Comparison of ENCODE assay signal across 11 mouse cellular contexts in the genomic region with DNA sequence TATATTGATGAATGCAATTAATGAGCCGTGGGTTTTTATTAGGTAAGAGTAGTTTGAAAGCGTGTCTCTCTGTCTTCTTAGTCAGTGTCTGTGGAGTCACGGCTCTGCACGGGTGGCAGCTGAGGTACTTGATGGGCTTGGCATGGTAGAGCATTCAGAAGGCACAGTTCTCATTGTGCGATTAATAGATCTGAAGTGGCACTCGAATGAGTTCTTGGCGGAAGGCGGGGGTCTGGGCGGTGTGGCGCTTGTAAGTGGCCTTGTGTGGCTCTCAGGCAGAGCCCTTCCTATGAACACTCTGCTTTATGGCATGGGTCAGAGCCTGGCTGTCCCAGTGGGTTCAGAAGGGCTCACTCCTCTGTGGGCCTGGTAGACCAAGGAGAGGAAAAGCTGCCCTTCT. TPM values are rescaled to one million over a fixed set of nuclear protein-coding genes. Genes with fewer than 3 reads are reported as not detected.
A peak's percentile ranks its signal among the peaks of the same experiment; 100 is the strongest.
DNase-seq lines count a peak whose midpoint lies in the region; ATAC-seq and TF ChIP-seq lines count a peak whose summit lies in the region.
"Had no signal": no experiment of that assay in that cellular context is flagged by ENCODE, and none has a peak within 500 bp of the region (broad histone marks: within the 10 kb centered on the region; RNA-seq: fewer than 3 reads in every experiment).

No protein-coding gene starts in this region.

- H3K4me1 ChIP-seq in midbrain, embryonic 14.5 days (ENCODE audit: control insufficient read depth, insufficient read depth, low read length): peaks cover 55% of the 10 kb centered on the region
- H3K4me1 ChIP-seq in midbrain, postnatal 0 days (ENCODE audit: insufficient read depth, low read length): peaks cover 18% of the 10 kb centered on the region
- peaks cover 48% of the 10 kb centered on the region for H3K4me1 ChIP-seq in forebrain, postnatal 0 days (ENCODE audit: insufficient read depth)
- peaks cover 79% of the 10 kb centered on the region for H3K4me1 ChIP-seq in hindbrain, embryonic 15.5 days (replicated peaks)
- H3K4me1 ChIP-seq in neural tube, embryonic 13.5 days (replicated peaks): peaks cover 94% of the 10 kb centered on the region

- no peak overlapping the region for H3K27ac ChIP-seq in midbrain, embryonic 14.5 days (replicated peaks; ENCODE audit: low read depth, low read length)
- no peak overlapping the region for H3K27ac ChIP-seq in midbrain, postnatal 0 days (ENCODE audit: low read depth, low read length)
- no peak overlapping the region for H3K27ac ChIP-seq in forebrain, postnatal 0 days (ENCODE audit: low read depth, low read length)
- H3K27ac ChIP-seq in hindbrain, embryonic 15.5 days (replicated peaks): no peak overlapping the region
- H3K27ac ChIP-seq in neural tube, embryonic 13.5 days (replicated peaks): 0 out of 2 replicates have a peak overlapping the region, but pooled peaks have one; percentile 23
- H3K27ac ChIP-seq: layer of hippocampus, adult 2 months had no signal

- no peak overlapping the region for H3K4me3 ChIP-seq in midbrain, embryonic 14.5 days (replicated peaks; ENCODE audit: low read depth, low read length)
- H3K4me3 ChIP-seq in midbrain, postnatal 0 days (ENCODE audit: low read depth, low read length): no peak overlapping the region
- no peak overlapping the region for H3K4me3 ChIP-seq in forebrain, postnatal 0 days (ENCODE audit: low read depth, low read length)
- no peak overlapping the region for H3K4me3 ChIP-seq in hindbrain, embryonic 15.5 days
- H3K4me3 ChIP-seq in neural tube, embryonic 13.5 days: no peak overlapping the region
- H3K4me3 ChIP-seq: layer of hippocampus, adult 2 months had no signal

- DNase-seq in midbrain, embryonic 14.5 days: peak; percentile 46
- no peak for DNase-seq in midbrain, postnatal 0 days (ENCODE audit: low spot score)
- DNase-seq in forebrain, postnatal 0 days: no peak
- DNase-seq in layer of hippocampus, adult 9-10 months (ENCODE audit: low spot score): no peak
- no peak for DNase-seq in urinary bladder, postnatal 36 days (ENCODE audit: low spot score in 2 of 2)
- DNase-seq: adrenal gland, postnatal 14 days; cerebellum, adult 9-10 months had no signal

- H3K27me3 ChIP-seq in midbrain, embryonic 14.5 days (ENCODE audit: control insufficient read depth, insufficient read depth, low read length): no peaks in the 10 kb centered on the region
- H3K27me3 ChIP-seq in midbrain, postnatal 0 days (ENCODE audit: insufficient read depth, low read length): no peaks in the 10 kb centered on the region
- H3K27me3 ChIP-seq in forebrain, postnatal 0 days (ENCODE audit: insufficient read depth, low read length): no peaks in the 10 kb centered on the region
- no peaks in the 10 kb centered on the region for H3K27me3 ChIP-seq in hindbrain, embryonic 15.5 days
- no peaks in the 10 kb centered on the region for H3K27me3 ChIP-seq in neural tube, embryonic 13.5 days

- ATAC-seq in midbrain, embryonic 14.5 days (ENCODE audit: low FRiP score, low TSS enrichment): no peak
- ATAC-seq in midbrain, postnatal 0 days (ENCODE audit: low FRiP score): no peak
- ATAC-seq in forebrain, postnatal 0 days: peak; percentile 27
- ATAC-seq in hindbrain, embryonic 15.5 days (ENCODE audit: low FRiP score, low read depth): no peak
- ATAC-seq in neural tube, embryonic 13.5 days (ENCODE audit: low read depth): peak; percentile 23; the same call in 1 of the 2 replicates

- no peak overlapping the region for H3K4me2 ChIP-seq in midbrain, embryonic 14.5 days (ENCODE audit: low read length)
- H3K4me2 ChIP-seq in midbrain, postnatal 0 days (ENCODE audit: low read depth, low read length, poor library complexity, severe bottlenecking): no peak overlapping the region
- no peak overlapping the region for H3K4me2 ChIP-seq in forebrain, postnatal 0 days (ENCODE audit: low read depth)
- peak overlapping the region; percentile 16; the same call in 1 of the 2 replicates for H3K4me2 ChIP-seq in hindbrain, embryonic 15.5 days
- H3K4me2 ChIP-seq in neural tube, embryonic 13.5 days: peak overlapping the region; percentile 41

- TF ChIP-seq CTCF in midbrain, postnatal 0 days (IDR thresholded peaks at IDR 0.05): no peak
- TF ChIP-seq CTCF in forebrain, postnatal 0 days (IDR thresholded peaks at IDR 0.05; ENCODE audit: low read depth): no peak

- H3K9ac ChIP-seq in midbrain, embryonic 14.5 days (replicated peaks; ENCODE audit: low read length): no peak overlapping the region
- no peak overlapping the region for H3K9ac ChIP-seq in midbrain, postnatal 0 days (replicated peaks; ENCODE audit: low read length, poor library complexity, severe bottlenecking)
- no peak overlapping the region for H3K9ac ChIP-seq in forebrain, postnatal 0 days
- H3K9ac ChIP-seq in hindbrain, embryonic 15.5 days: no peak overlapping the region
- H3K9ac ChIP-seq in neural tube, embryonic 13.5 days: peak overlapping the region; percentile 48

- H3K36me3 ChIP-seq in midbrain, embryonic 14.5 days (ENCODE audit: control insufficient read depth, insufficient read depth, low read length): no peaks in the 10 kb centered on the region
- no peaks in the 10 kb centered on the region for H3K36me3 ChIP-seq in midbrain, postnatal 0 days (ENCODE audit: insufficient read depth, low read length)
- H3K36me3 ChIP-seq in forebrain, postnatal 0 days (ENCODE audit: insufficient read depth): no peaks in the 10 kb centered on the region
- no peaks in the 10 kb centered on the region for H3K36me3 ChIP-seq in hindbrain, embryonic 15.5 days
- no peaks in the 10 kb centered on the region for H3K36me3 ChIP-seq in neural tube, embryonic 13.5 days

- no peaks in the 10 kb centered on the region for H3K9me3 ChIP-seq in midbrain, embryonic 14.5 days (ENCODE audit: control insufficient read depth, low read length)
- H3K9me3 ChIP-seq in midbrain, postnatal 0 days (ENCODE audit: low read length): no peaks in the 10 kb centered on the region
- no peaks in the 10 kb centered on the region for H3K9me3 ChIP-seq in forebrain, postnatal 0 days (ENCODE audit: low read length)
- H3K9me3 ChIP-seq in hindbrain, embryonic 15.5 days: no peaks in the 10 kb centered on the region
- no peaks in the 10 kb centered on the region for H3K9me3 ChIP-seq in neural tube, embryonic 13.5 days
- H3K9me3 ChIP-seq: G1E had no signal

- WGBS in midbrain, embryonic 14.5 days: 41% methylated on average over 10 of the region's 10 CpGs
- WGBS in midbrain, postnatal 0 days: 48% methylated on average over 10 of the region's 10 CpGs
- WGBS in forebrain, postnatal 0 days: 26% methylated on average over 10 of the region's 10 CpGs
- WGBS in hindbrain, embryonic 15.5 days: 28% methylated on average over 10 of the region's 10 CpGs
- WGBS in neural tube, embryonic 13.5 days: 23% methylated on average over 10 of the region's 10 CpGs

RNA-seq across cellular contexts. Expression of gene Arid1b, which starts 14.1 kb away (rescaled TPM):
- polyA plus RNA-seq in midbrain, embryonic 14.5 days (2014; fragmentation: Nextera tagmentation; extraction: Ambion mirVana): 22.8 and 23.8 TPM in 2 replicates
- 62.0 and 73.3 TPM in 2 replicates for total RNA-seq in midbrain, postnatal 0 days (2014; rRNA removed)
- polyA plus RNA-seq in midbrain, postnatal 0 days (2015; fragmentation: Nextera tagmentation; extraction: Ambion mirVana): 10.1 and 11.9 TPM in 2 replicates
- total RNA-seq in forebrain, postnatal 0 days (2014; rRNA removed): 40.5 and 51.6 TPM in 2 replicates
- polyA plus RNA-seq in forebrain, postnatal 0 days (2015; fragmentation: Nextera tagmentation; extraction: Ambion mirVana): 8.0 and 10.5 TPM in 2 replicates
- polyA plus RNA-seq in hindbrain, embryonic 15.5 days (2015; fragmentation: Nextera tagmentation; extraction: Ambion mirVana): 12.5 and 14.3 TPM in 2 replicates
- 14.1 and 14.4 TPM in 2 replicates for polyA plus RNA-seq in neural tube, embryonic 13.5 days (2015; fragmentation: Nextera tagmentation; extraction: Ambion mirVana)

Comparison
In these comparisons a context has a peak if more than half of its experiments do, and no peak if none do; other contexts are left out.
1. ATAC-seq: peak in forebrain, postnatal 0 days (single experiment) and neural tube, embryonic 13.5 days (single experiment); none in midbrain, embryonic 14.5 days (single experiment), midbrain, postnatal 0 days (single experiment) and hindbrain, embryonic 15.5 days (single experiment).
2. H3K4me2 ChIP-seq: peak in hindbrain, embryonic 15.5 days (single experiment) and neural tube, embryonic 13.5 days (single experiment); none in midbrain, embryonic 14.5 days (single experiment), midbrain, postnatal 0 days (single experiment) and forebrain, postnatal 0 days (single experiment).